Mouse (Mus musculus) CH12.LX (cell line): ENCODE data around the gene Klhdc2. TPM values are rescaled to one million over a fixed set of nuclear protein-coding genes. Genes with fewer than 3 reads are reported as not detected.
A peak's percentile ranks its signal among the peaks of the same experiment; 100 is the strongest.

Experiments
- DNase-seq: peaks from one replicate; pipeline ENCODE4 v3.0.0-alpha.2; 2013; ENCODE audit errors: extremely low read depth
- H3K27ac ChIP-seq: 2 replicates; pipeline ENCODE4 v1.5.1; 2012; ENCODE audit warnings: low read depth, mild to moderate bottlenecking, control low read depth, moderate library complexity; ENCODE audit not compliant: insufficient read depth
- H3K27me3 ChIP-seq: replicated peaks from 2 replicates; pipeline ENCODE3; 2012; ENCODE audit warnings: inconsistent platforms
- H3K36me3 ChIP-seq, 2 experiments: replicated peaks in 1 of 2; 2 replicates each; pipeline versions ENCODE3 to v1.6.1; 2012; ENCODE audit warnings: inconsistent platforms in 1 of 2, low read length in 1 of 2, mild to moderate bottlenecking in 1 of 2, mixed read lengths in 1 of 2, moderate library complexity in 1 of 2; ENCODE audit not compliant: control insufficient read depth in 1 of 2, insufficient read depth in 1 of 2
- H3K4me1 ChIP-seq, 2 experiments: 2 replicates each; pipeline ENCODE4 v1.6.1; 2012; ENCODE audit warnings: inconsistent platforms in 1 of 2, moderate library complexity in 1 of 2; ENCODE audit not compliant: insufficient read depth in 2 of 2, control insufficient read depth in 1 of 2
- H3K4me2 ChIP-seq: 2 replicates; pipeline ENCODE4 v1.6.1; 2012; ENCODE audit warnings: low read depth, mild to moderate bottlenecking, control low read depth; ENCODE audit not compliant: poor library complexity, insufficient read depth, severe bottlenecking
- H3K4me3 ChIP-seq, 3 experiments: fragments of 150-350 bp in 1 of 3; sonication (generic) in 1 of 3; replicated peaks in 1 of 3; 2 replicates each; pipeline versions ENCODE3 to v1.5.1; 2011 to 2012; ENCODE audit warnings: low read depth in 2 of 3, low read length in 2 of 3, mild to moderate bottlenecking in 2 of 3, moderate library complexity in 2 of 3, control low read depth in 1 of 3, improper control_type of control experiment in 1 of 3, inconsistent platforms in 1 of 3, mixed read lengths in 1 of 3; ENCODE audit not compliant: poor library complexity in 1 of 3
- H3K79me2 ChIP-seq: replicated peaks from 2 replicates; pipeline ENCODE4 v1.6.1; 2012; ENCODE audit warnings: mild to moderate bottlenecking, moderate library complexity; ENCODE audit not compliant: control insufficient read depth, poor library complexity, insufficient read depth, severe bottlenecking; ENCODE audit errors: extremely low read depth
- H3K9ac ChIP-seq: 2 replicates; pipeline ENCODE4 v1.6.1; 2012; ENCODE audit warnings: low read depth, mild to moderate bottlenecking, control low read depth, moderate library complexity; ENCODE audit not compliant: insufficient read depth
- H3K9me3 ChIP-seq: replicated peaks from 2 replicates; pipeline ENCODE3; 2012; ENCODE audit warnings: low read length, inconsistent platforms, mixed read lengths
- CHD1 ChIP-seq: IDR thresholded peaks from 2 replicates; pipeline ENCODE4 v1.6.1; 2012; ENCODE audit warnings: low read depth, low read length, improper control_type of control experiment, inconsistent platforms
- CHD2 ChIP-seq: IDR thresholded peaks from 2 replicates; pipeline ENCODE4 v1.6.1; 2011; ENCODE audit warnings: low read length, improper control_type of control experiment
- E2F4 ChIP-seq: IDR thresholded peaks from 2 replicates; pipeline ENCODE4 v1.6.1; 2011; ENCODE audit warnings: low read depth, low read length, improper control_type of control experiment; ENCODE audit not compliant: insufficient replicate concordance
- EP300 ChIP-seq: IDR thresholded peaks from 2 replicates; pipeline ENCODE4 v1.6.1; 2011; ENCODE audit warnings: low read length, improper control_type of control experiment
- GABPA ChIP-seq: IDR thresholded peaks from 2 replicates; pipeline ENCODE4 v1.6.1; 2012; ENCODE audit warnings: low read depth, low read length, improper control_type of control experiment, inconsistent platforms; ENCODE audit not compliant: insufficient replicate concordance
- HCFC1 ChIP-seq: IDR thresholded peaks from 2 replicates; pipeline ENCODE4 v1.6.1; 2012; ENCODE audit warnings: low read depth, mild to moderate bottlenecking, inconsistent platforms, low read length, improper control_type of control experiment
- JUND ChIP-seq: conservative IDR thresholded peaks from 2 replicates; pipeline ENCODE4 v1.6.1; 2011; ENCODE audit warnings: low read depth, low read length, improper control_type of control experiment
- MAX ChIP-seq: IDR thresholded peaks from 2 replicates; pipeline ENCODE4 v1.6.1; 2011; ENCODE audit warnings: low read length, improper control_type of control experiment
- MEF2A ChIP-seq: IDR thresholded peaks from 2 replicates; pipeline ENCODE4 v1.6.1; 2014; ENCODE audit warnings: low read depth, mild to moderate bottlenecking, inconsistent platforms, low read length, improper control_type of control experiment, borderline replicate concordance
- MXI1 ChIP-seq: IDR thresholded peaks from 2 replicates; pipeline ENCODE4 v1.6.1; 2011; ENCODE audit warnings: mild to moderate bottlenecking, low read depth, low read length, improper control_type of control experiment
- MYC ChIP-seq: IDR thresholded peaks from 2 replicates; pipeline ENCODE4 v1.6.1; 2011; ENCODE audit warnings: low read depth, mild to moderate bottlenecking, improper control_type of control experiment, low read length
- NELFE ChIP-seq: IDR thresholded peaks from 2 replicates; pipeline ENCODE4 v1.6.1; 2011; ENCODE audit warnings: low read depth, low read length, improper control_type of control experiment
- NRF1 ChIP-seq: IDR thresholded peaks from 2 replicates; pipeline ENCODE4 v1.6.1; 2014; ENCODE audit warnings: low read depth, mild to moderate bottlenecking, inconsistent platforms, low read length, improper control_type of control experiment, moderate library complexity
- PAX5 ChIP-seq: IDR thresholded peaks from 2 replicates; pipeline ENCODE4 v1.6.1; 2012; ENCODE audit warnings: low read length, inconsistent platforms, mixed read lengths
- POLR2A ChIP-seq: IDR thresholded peaks from 2 replicates; pipeline ENCODE4 v1.6.1; 2011; ENCODE audit warnings: low read depth, mild to moderate bottlenecking, improper control_type of control experiment, low read length
- POLR2AphosphoS2 ChIP-seq: IDR thresholded peaks from 2 replicates; pipeline ENCODE4 v1.6.1; 2011; ENCODE audit warnings: low read depth, low read length, improper control_type of control experiment
- RAD21 ChIP-seq: IDR thresholded peaks from 2 replicates; pipeline ENCODE4 v1.6.1; 2011; ENCODE audit warnings: low read depth, mild to moderate bottlenecking, low read length, improper control_type of control experiment, moderate library complexity
- SMC3 ChIP-seq: IDR thresholded peaks from 2 replicates; pipeline ENCODE4 v1.6.1; 2011; ENCODE audit warnings: low read depth, low read length, improper control_type of control experiment
- TBP ChIP-seq: conservative IDR thresholded peaks from 2 replicates; pipeline ENCODE4 v1.6.1; 2011; ENCODE audit warnings: low read depth, low read length, improper control_type of control experiment
- USF2 ChIP-seq: conservative IDR thresholded peaks from 2 replicates; pipeline ENCODE4 v1.6.1; 2011; ENCODE audit warnings: low read depth, low read length, improper control_type of control experiment
- ZC3H11A ChIP-seq: IDR thresholded peaks from 2 replicates; pipeline ENCODE4 v1.6.1; 2012; ENCODE audit warnings: low read depth, mild to moderate bottlenecking, inconsistent platforms, low read length, improper control_type of control experiment
- ZKSCAN1 ChIP-seq: IDR thresholded peaks from 2 replicates; pipeline ENCODE4 v1.6.1; 2012; ENCODE audit warnings: low read depth, inconsistent platforms, low read length, improper control_type of control experiment, borderline replicate concordance
- dilution Hi-C: fragments of 300-500 bp; cut with MboI; formaldehyde crosslinking; loops from 2 replicates; pipeline ENCODE4 v1.14.3; 2020; ENCODE audit warnings: low sequenced_read_pairs; ENCODE audit not compliant: extremely low pct_unique_long_range_greater_than_20kb, extremely low pct_ligation_motif_present
- in situ Hi-C: fragments of 300-500 bp; cut with MboI; formaldehyde crosslinking; loops from 3 replicates; pipeline ENCODE4 v1.14.3; 2019; ENCODE audit warnings: low sequenced_read_pairs, low pct_ligation_motif_present, low pct_unique_long_range_greater_than_20kb, mixed read lengths
- polyA plus RNA-seq: library from polyadenylated mRNA; unstranded; fragments of >175 nt; gene quantifications from 2 replicates; pipeline ENCODE4 v1.2.1, GENCODE M21; 2012; ENCODE audit warnings: low read depth; ENCODE audit not compliant: insufficient read length
- total RNA-seq, 2 experiments: library from RNA; depleted of rRNA; stranded (reverse); fragments of 300-350 nt in 1 of 2; fragments of >200 nt in 1 of 2; gene quantifications; 2 replicates each; pipeline ENCODE4 v1.2.3; 2012 to 2014

The Klhdc2 gene
- total and polyA plus RNA-seq, 3 experiments: 81.8 to 280 (median 103) TPM

GRCm38 (mm10) chr12:69299231-69299630 is 2.8 kb downstream of the Klhdc2 start:
- peaks cover 8 to 34% of the 10 kb centered on the region in 2 experiments for H3K4me1 ChIP-seq
- H3K9ac ChIP-seq: no peak overlapping the region
- H3K27ac ChIP-seq: no peak overlapping the region
- peaks cover 23% of the 10 kb centered on the region for H3K79me2 ChIP-seq
- no peaks in the 10 kb centered on the region for H3K9me3 ChIP-seq
- peaks cover 25 to 51% of the 10 kb centered on the region in 2 experiments for H3K36me3 ChIP-seq
- in situ Hi-C loops: loop anchor here (5.0 kb wide), 1 partner anchor 77 kb away; no protein-coding TSS in a partner anchor
- peak overlapping the region in 1 of 3 experiments; percentile 89 for H3K4me3 ChIP-seq
- DNase-seq: no peak
- no peak for TF ChIP-seq MXI1
- TF ChIP-seq MEF2A: no peak
- no peak for TF ChIP-seq E2F4
- TF ChIP-seq ZC3H11A: no peak
- no peak for TF ChIP-seq NELFE
- TF ChIP-seq CHD2: no peak
- TF ChIP-seq JUND: no peak
- TF ChIP-seq CHD1: no peak
- TF ChIP-seq SMC3: no peak
- TF ChIP-seq NRF1: no peak
- no peak for TF ChIP-seq GABPA
- no peak for TF ChIP-seq MYC
- no peak for TF ChIP-seq USF2
- TF ChIP-seq HCFC1: no peak
- TF ChIP-seq POLR2A: no peak
- TF ChIP-seq EP300: no peak
- TF ChIP-seq ZKSCAN1: no peak
- no peak for TF ChIP-seq TBP
- TF ChIP-seq, all 38 proteins: peak for 0
- Histone ChIP-seq H3K4me2 (no peak overlapping the region), H3K27me3 (no peaks in the 10 kb centered on the region)
- dilution Hi-C loops: no loop called here

- Histone ChIP-seq H3K9me3 (no peaks in the 10 kb centered on the region), H3K4me3 (no peak overlapping the region), H3K4me1 (peaks cover 6 to 32% of the 10 kb centered on the region in 2 experiments), H3K27ac (no peak overlapping the region), H3K4me2 (no peak overlapping the region), H3K79me2 (peaks cover 23% of the 10 kb centered on the region), H3K9ac (no peak overlapping the region), H3K27me3 (no peaks in the 10 kb centered on the region), H3K36me3 (peaks cover 28 to 57% of the 10 kb centered on the region in 2 experiments)
- TF ChIP-seq ZKSCAN1 (no peak), MAX (no peak), POLR2A (no peak), PAX5 (no peak), RAD21 (no peak), POLR2AphosphoS2 (no peak)
- DNase-seq: no peak
- dilution Hi-C loops: no loop called here
- in situ Hi-C loops: loop anchor here (5.0 kb wide), 1 partner anchor 78 kb away; no protein-coding TSS in a partner anchor
Observed at GRCm38 (mm10) chr12:69299831-69300230, 3.4 kb downstream of the Klhdc2 start.
